Mouse (Mus musculus) heart, adult 10 weeks (tissue): ENCODE results near the gene Slc39a5. TPM values are rescaled to one million over a fixed set of nuclear protein-coding genes. Genes with fewer than 3 reads are reported as not detected.

Source experiments
- polyA plus RNA-seq: library from polyadenylated mRNA; stranded (reverse); fragments of 350-450 nt; fragmentation: Illumina TruSeq; extraction: RNeasy Lipid Tissue Mini Kit (QIAGEN cat#74804); gene quantifications from one replicate; pipeline ENCODE4 v1.2.3, GENCODE M21; 2014; ENCODE audit warnings: low read depth, low replicate concordance

Slc39a5 gene
- polyA plus RNA-seq: not detected

DNA sequence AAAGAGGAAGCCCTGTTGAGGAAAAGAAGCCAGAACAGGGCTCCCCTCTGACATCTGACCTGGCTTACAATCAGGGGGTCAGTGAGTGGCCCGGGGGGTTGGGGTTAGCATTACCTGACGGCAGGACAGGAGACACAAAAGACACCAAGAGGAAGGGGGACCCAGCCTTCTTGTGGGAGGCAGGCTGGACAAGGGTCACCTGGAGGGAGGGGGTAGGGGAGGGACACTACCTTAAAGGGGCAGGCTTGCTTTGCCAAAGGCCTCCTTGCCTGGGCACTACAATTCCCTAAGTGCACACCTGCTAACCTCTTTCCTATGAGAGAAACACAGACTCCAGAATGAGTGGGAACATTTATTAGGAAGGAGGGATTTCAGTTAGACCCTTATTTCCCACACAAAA is at the start of gene Slc39a5:
Gene Slc39a5, minus strand, starts transcription at position 174 of the 400 bp plus-strand sequence.

GRCm38 (mm10) chr10:128411211-128412054 is 10.4 kb upstream of the Slc39a5 start, which contains the start of the genes Nabp2 and Rnf41:
Gene Nabp2, minus strand, starts transcription at chr10:128411492.
Gene Rnf41, plus strand, starts transcription at chr10:128411657.

DNA sequence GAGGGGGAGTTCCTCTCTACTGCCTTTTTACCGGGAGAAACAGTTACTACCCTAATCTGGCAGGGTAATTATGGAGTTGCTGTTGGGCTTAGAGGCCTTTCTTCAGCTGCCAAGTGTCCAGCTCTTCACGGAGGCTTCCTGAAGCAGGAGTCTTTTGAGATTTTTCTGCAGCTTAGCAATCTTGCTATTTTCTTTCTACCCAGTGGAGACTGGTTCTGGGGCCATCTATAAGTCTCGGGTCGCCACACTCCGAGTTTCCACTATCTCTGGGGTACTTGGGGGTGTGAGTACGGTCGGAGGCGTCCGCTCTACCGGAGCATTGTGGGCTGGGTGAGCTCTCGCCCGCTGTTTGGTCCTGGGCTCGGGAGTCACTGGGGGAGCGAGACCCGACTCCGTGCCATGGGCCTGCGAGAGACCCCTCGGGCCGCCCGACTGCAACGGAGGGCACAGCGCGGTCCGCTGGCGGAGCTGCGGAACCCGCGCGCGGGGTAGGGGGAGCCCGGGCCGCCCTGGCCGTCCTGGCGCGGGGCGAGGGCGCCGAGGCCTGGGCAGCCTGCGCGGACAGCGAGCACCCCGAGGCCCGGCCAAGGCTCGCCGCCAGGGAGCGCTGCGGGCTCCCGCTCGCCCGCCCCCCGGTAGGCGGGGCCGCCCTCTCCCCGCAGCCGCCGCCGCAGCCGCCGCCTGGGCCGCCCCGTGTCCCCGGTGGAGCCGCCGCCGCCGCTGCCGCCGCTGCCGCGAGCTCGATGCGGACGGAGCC is 24.4 kb downstream of the Slc39a5 start, which contains the start of gene Ankrd52:
Gene Ankrd52, plus strand, starts transcription at position 661 of the 757 bp plus-strand sequence.

DNA sequence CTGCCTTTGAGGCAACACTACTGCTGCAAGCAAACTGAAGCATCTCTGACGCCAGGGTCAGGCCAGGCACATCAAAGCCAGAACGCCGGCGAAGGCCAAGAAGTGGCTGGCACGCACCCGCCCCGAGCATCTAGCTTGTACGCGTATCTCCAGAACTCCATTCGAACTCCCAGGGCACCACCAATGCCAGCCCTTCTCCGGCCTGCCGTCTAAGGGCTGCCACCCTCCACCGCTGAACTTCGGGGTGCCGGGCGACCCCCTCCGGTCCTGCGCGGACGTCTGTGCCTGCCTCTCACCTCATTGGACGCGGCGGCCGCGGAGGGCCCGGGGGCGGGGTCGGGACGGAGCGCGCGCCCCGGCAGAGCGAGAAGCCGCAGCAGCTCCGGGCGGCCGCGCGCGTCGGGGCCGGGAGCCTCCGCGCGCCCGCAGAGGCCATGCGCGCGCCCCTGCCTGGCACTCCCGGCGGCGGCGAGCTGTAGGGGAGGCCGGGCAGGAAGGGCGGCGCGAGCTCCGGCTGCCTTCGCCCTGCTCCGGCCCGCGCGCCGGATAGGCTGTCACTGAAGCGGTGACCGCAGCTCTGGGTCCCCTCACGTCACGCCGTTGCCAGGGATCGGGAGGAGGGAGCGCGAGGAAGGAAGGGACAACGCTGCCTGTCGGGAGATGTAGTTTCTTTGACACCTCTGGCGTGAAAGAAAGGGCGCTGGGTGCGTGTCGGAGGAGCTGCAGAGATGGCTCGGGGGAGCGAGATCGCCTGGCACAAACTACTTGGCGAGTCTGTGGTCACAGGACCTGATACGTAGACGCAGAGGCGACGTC is 32.4 kb downstream of the Slc39a5 start, which contains the start of gene Coq10a:
Gene Coq10a, minus strand, starts transcription at position 596 of the 816 bp plus-strand sequence.

Other genes with a start within 250 kb of the Slc39a5 start
- gene Rbms2, start 220.9 kb downstream of the Slc39a5 start, polyA plus RNA-seq: 72.7 TPM
- 1.4 TPM for gene Gls2, start 206.8 kb downstream of the Slc39a5 start, polyA plus RNA-seq
- 36.7 TPM for gene Spryd4, start 189.4 kb downstream of the Slc39a5 start, polyA plus RNA-seq
- gene Mip, start 175.4 kb downstream of the Slc39a5 start, polyA plus RNA-seq: not detected
- 14.8 TPM for gene Timeless, start 169.2 kb downstream of the Slc39a5 start, polyA plus RNA-seq
- gene Apon, start 147.1 kb downstream of the Slc39a5 start, polyA plus RNA-seq: not detected
- gene Apof, start 132.6 kb downstream of the Slc39a5 start, polyA plus RNA-seq: 0.73 TPM
- gene Stat2, start 130.7 kb downstream of the Slc39a5 start, polyA plus RNA-seq: 13.2 TPM
- not detected for gene Il23a, start 102.5 kb downstream of the Slc39a5 start, polyA plus RNA-seq
- 14.4 TPM for gene Pan2, start 97.9 kb downstream of the Slc39a5 start, polyA plus RNA-seq
- gene Cnpy2, start 78.8 kb downstream of the Slc39a5 start, polyA plus RNA-seq: 64.0 TPM
- gene Cs, start 63.5 kb downstream of the Slc39a5 start, polyA plus RNA-seq: 1,135 TPM
- 389 TPM for gene Coq10a, start 32.2 kb downstream of the Slc39a5 start, polyA plus RNA-seq
- gene Ankrd52, start 24.1 kb downstream of the Slc39a5 start, polyA plus RNA-seq: 30.7 TPM
- 46.9 TPM for gene Nabp2, start 10.3 kb upstream of the Slc39a5 start, polyA plus RNA-seq
- gene Rnf41, start 10.4 kb upstream of the Slc39a5 start, polyA plus RNA-seq: 15.0 TPM
- 56.7 TPM for gene Smarcc2, start 58.0 kb upstream of the Slc39a5 start, polyA plus RNA-seq
- 525 TPM for gene Myl6, start 92.9 kb upstream of the Slc39a5 start, polyA plus RNA-seq
- 3.0 TPM for gene Myl6b, start 97.5 kb upstream of the Slc39a5 start, polyA plus RNA-seq
- 20.8 TPM for gene Esyt1, start 124.6 kb upstream of the Slc39a5 start, polyA plus RNA-seq
- gene Zc3h10, start 146.5 kb upstream of the Slc39a5 start, polyA plus RNA-seq: 7.1 TPM
- gene Rpl41, start 148.1 kb upstream of the Slc39a5 start, polyA plus RNA-seq: 918 TPM
- gene Pa2g4, start 164.8 kb upstream of the Slc39a5 start, polyA plus RNA-seq: 56.0 TPM
- 7.1 TPM for gene Erbb3, start 188.4 kb upstream of the Slc39a5 start, polyA plus RNA-seq
- gene Rps26, start 225.5 kb upstream of the Slc39a5 start, polyA plus RNA-seq: 328 TPM
- 0.37 TPM for gene Ikzf4, start 244.8 kb upstream of the Slc39a5 start, polyA plus RNA-seq